Mouse (Mus musculus) bone marrow macrophage, adult 2 months (primary cell): Measurements from ENCODE around the gene Cgnl1.

ENCODE experiments used
- CTCF ChIP-seq: IDR thresholded peaks from 2 replicates; pipeline ENCODE4 v1.5.1; 2012; ENCODE audit warnings: low read depth, mild to moderate bottlenecking, low read length, moderate library complexity
- POLR2A ChIP-seq: IDR thresholded peaks from 2 replicates; pipeline ENCODE4 v1.6.1; 2012; ENCODE audit warnings: mild to moderate bottlenecking, low read depth, low read length, borderline replicate concordance

- TF ChIP-seq CTCF (no peak), POLR2A (no peak)
Observed at GRCm38 (mm10) chr9:71728822-71729311, 42.5 kb downstream of the Cgnl1 start.
